Mouse (Mus musculus) liver, embryonic 14.5 days (tissue): ENCODE results near the gene Eef1akmt2. TPM values are rescaled to one million over a fixed set of nuclear protein-coding genes. Genes with fewer than 3 reads are reported as not detected.

Experiments
- ATAC-seq: fragments of 200-750 bp; cut with Nextera tagmentation; 2 replicates; pipeline ENCODE4 v1.8.0; 2017; ENCODE audit warnings: moderate number of reproducible peaks, mild to moderate bottlenecking, moderate library complexity; ENCODE audit not compliant: insufficient read depth
- DNase-seq, 3 experiments: peaks; one replicate each; pipeline ENCODE4 v3.0.0-alpha.2; 2012 to 2013; ENCODE audit warnings: low read depth in 3 of 3, low spot score in 3 of 3
- H3K27ac ChIP-seq: fragments of 300-500 bp; sonication (generic); 2 replicates; pipeline ENCODE4 v1.5.1; 2014; ENCODE audit warnings: moderate library complexity, mild to moderate bottlenecking, control low read depth, inconsistent platforms
- H3K27me3 ChIP-seq: fragments of 300-500 bp; sonication (generic); 2 replicates; pipeline ENCODE4 v1.6.1; 2014; ENCODE audit warnings: mild to moderate bottlenecking, low read length, moderate library complexity; ENCODE audit not compliant: control insufficient read depth, insufficient read depth
- H3K36me3 ChIP-seq: fragments of 300-500 bp; sonication (generic); replicated peaks from 2 replicates; pipeline ENCODE4 v1.6.1; 2014; ENCODE audit warnings: low read depth; ENCODE audit not compliant: control insufficient read depth, insufficient read depth
- H3K4me1 ChIP-seq, 2 experiments: fragments of 200-500 bp in 1 of 2; fragments of 300-500 bp in 1 of 2; sonication (generic) in 1 of 2; replicated peaks; 2 replicates each; pipeline ENCODE4 v1.6.1; 2012 to 2014; ENCODE audit warnings: antibody characterized with exemption in 1 of 2, inconsistent platforms in 1 of 2, low read length in 1 of 2; ENCODE audit not compliant: control insufficient read depth in 2 of 2, insufficient read depth in 2 of 2
- H3K4me2 ChIP-seq: fragments of 300-500 bp; sonication (generic); 2 replicates; pipeline ENCODE4 v1.6.1; 2014; ENCODE audit warnings: low read depth, mild to moderate bottlenecking, control low read depth, moderate library complexity
- H3K4me3 ChIP-seq, 2 experiments: fragments of 200-500 bp in 1 of 2; fragments of 300-500 bp in 1 of 2; sonication (generic) in 1 of 2; 2 replicates each; pipeline ENCODE4 v1.5.1; 2012 to 2014; ENCODE audit warnings: low read depth in 2 of 2, low read length in 2 of 2, mild to moderate bottlenecking in 2 of 2, control low read depth in 1 of 2, inconsistent platforms in 1 of 2, moderate library complexity in 1 of 2; ENCODE audit not compliant: insufficient read depth in 1 of 2
- H3K9ac ChIP-seq: fragments of 300-500 bp; sonication (generic); replicated peaks from 2 replicates; pipeline ENCODE4 v1.6.1; 2014; ENCODE audit warnings: mild to moderate bottlenecking, control low read depth, moderate library complexity
- H3K9me3 ChIP-seq: fragments of 300-500 bp; sonication (generic); 2 replicates; pipeline ENCODE4 v1.6.1; 2016; ENCODE audit warnings: low read length, mixed read lengths; ENCODE audit not compliant: control insufficient read depth
- CTCF ChIP-seq: IDR thresholded peaks from 2 replicates; pipeline ENCODE4 v1.5.1; 2016; ENCODE audit warnings: antibody characterized with exemption, low read depth, control low read depth
- EP300 ChIP-seq: IDR thresholded peaks from 2 replicates; pipeline ENCODE4 v1.6.1; 2016; ENCODE audit warnings: antibody characterized with exemption, low read depth
- WGBS: fragments of 180-500 bp; shearing (Covaris S2); extraction: QIAGEN DNeasy Blood & Tissue Kit; methylation state at CpG from one replicate; pipeline ENCODE4 v1.1.7; 2014; ENCODE audit not compliant: insufficient replicate concordance; 5-methylcytosine and 5-hydroxymethylcytosine counted together
- polyA plus RNA-seq, 2 experiments: library from polyadenylated mRNA; depleted of rRNA in 1 of 2; stranded (reverse) in 1 of 2; unstranded in 1 of 2; fragments of >200 nt; fragmentation: Nextera tagmentation in 1 of 2; extraction: Ambion mirVana in 1 of 2; gene quantifications; 2 replicates each; pipeline versions ENCODE4 v1.2.1 to v1.2.3; 2012 to 2014

Eef1akmt2 gene
- polyA plus RNA-seq, 2 experiments = 13.1 to 19.0 TPM

DNA sequence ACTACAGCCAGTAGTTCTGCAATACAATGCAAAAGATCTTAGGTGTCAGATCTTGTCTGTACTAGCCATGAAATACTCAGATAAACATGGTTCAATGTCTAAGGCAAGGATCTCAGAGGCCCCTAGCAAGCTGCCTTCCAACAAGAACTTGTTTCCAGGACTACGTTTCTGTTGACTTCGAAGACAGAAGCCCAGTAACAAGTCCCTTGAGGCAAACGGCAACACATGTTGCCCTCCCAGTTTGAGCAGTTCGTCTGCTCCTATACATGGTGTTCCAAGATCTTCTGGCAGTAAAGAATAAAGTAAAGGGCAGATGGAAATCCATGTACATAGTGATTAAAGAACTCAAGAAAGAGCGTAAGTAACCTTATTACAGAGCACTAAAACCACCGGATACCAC, 888 bp upstream of the Eef1akmt2 start:
- no peak overlapping the region for H3K4me2 ChIP-seq
- peaks cover 2 to 11% of the 10 kb centered on the region in 2 experiments; a peak in 3 of 4 replicates for H3K4me1 ChIP-seq
- H3K9ac ChIP-seq = no peak overlapping the region
- no peak for DNase-seq
- H3K27me3 ChIP-seq = no peaks in the 10 kb centered on the region
- no peak overlapping the region for H3K27ac ChIP-seq
- peaks cover 3% of the 10 kb centered on the region for H3K36me3 ChIP-seq
- TF ChIP-seq EP300 (no peak), CTCF (no peak)
- no peaks in the 10 kb centered on the region for H3K9me3 ChIP-seq
- 82% methylated on average over 6 of the region's 6 CpGs for whole genome bisulfite sequencing
- H3K4me3 ChIP-seq = no peak overlapping the region
- ATAC-seq = no peak

DNA sequence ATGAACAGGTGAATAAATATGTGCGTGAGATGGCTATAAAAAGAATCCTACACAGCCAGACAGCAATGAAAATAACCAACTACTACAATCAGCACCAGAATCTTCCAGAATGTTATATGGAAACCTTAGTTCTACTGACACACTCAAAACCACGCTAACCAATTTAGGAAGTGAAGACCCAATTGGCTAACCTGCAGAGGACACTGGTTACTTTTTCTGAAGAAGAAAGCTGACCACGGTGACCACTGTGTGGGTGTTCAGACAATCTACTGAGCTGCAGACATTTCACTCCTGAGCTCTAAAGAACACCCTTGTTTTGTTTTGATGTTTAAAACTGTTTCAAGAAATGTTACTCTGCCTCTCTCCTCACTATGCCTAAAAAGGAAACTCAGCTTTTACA, 9.3 kb downstream of the Eef1akmt2 start:
- Histone ChIP-seq H3K9me3 (no peaks in the 10 kb centered on the region), H3K4me3 (no peak overlapping the region), H3K36me3 (no peaks in the 10 kb centered on the region; the same call in 1 of the 2 replicates), H3K4me1 (no peaks in the 10 kb centered on the region), H3K27ac (no peak overlapping the region), H3K27me3 (no peaks in the 10 kb centered on the region), H3K9ac (no peak overlapping the region), H3K4me2 (no peak overlapping the region)
- TF ChIP-seq CTCF (no peak), EP300 (no peak)
- ATAC-seq (no peak), DNase-seq (no peak)
- WGBS = 70% methylated on average over 3 of the region's 3 CpGs

DNA sequence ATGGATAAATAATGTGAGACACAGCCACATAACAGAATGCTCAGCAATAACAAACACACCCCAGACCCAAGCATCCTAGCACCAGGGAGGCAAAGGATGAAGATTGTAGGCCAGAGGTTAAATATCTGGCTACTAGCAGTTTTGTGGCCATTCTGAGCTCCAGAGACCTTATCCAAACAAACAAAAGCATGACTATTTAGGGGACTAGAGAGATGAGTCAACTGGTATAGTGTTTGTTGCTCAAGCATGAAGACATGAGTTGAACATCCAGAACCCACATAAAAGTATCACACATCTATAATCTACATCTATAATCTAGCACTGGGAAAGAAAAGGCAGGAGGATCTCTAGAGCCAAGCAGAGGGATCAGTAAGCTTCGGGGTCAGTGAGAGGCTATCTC, 10.0 kb downstream of the Eef1akmt2 start:
- DNase-seq (no peak), ATAC-seq (no peak)
- H3K27me3 ChIP-seq = no peaks in the 10 kb centered on the region
- 66% methylated on average over 1 of the region's 1 CpGs for WGBS
- no peaks in the 10 kb centered on the region for H3K4me1 ChIP-seq
- no peak overlapping the region for H3K9ac ChIP-seq
- TF ChIP-seq CTCF (no peak), EP300 (no peak)
- no peaks in the 10 kb centered on the region; the same call in 1 of the 2 replicates for H3K36me3 ChIP-seq
- H3K4me2 ChIP-seq = no peak overlapping the region
- H3K4me3 ChIP-seq = no peak overlapping the region
- no peak overlapping the region for H3K27ac ChIP-seq
- no peaks in the 10 kb centered on the region for H3K9me3 ChIP-seq

DNA sequence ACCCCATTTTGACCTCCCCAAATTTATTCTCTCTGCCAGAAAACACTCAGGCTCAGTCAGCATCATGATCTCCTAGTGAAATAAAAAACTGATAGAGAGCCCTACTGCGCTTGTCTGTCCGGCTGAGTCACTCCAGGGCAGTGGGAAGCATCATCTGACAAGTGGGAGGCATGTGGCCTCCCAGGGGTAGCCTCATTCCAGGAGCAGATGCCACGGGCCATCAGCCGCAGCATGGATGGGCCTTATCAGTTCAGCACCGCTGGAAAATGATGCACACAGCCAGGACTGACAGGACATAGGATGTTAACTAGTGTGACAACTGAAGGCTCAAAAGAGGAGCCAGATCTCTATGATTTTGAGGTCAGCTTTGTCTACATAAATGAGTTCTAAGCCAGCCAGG, 11.2 kb downstream of the Eef1akmt2 start:
- Histone ChIP-seq H3K9ac (no peak overlapping the region), H3K9me3 (no peaks in the 10 kb centered on the region), H3K27me3 (no peaks in the 10 kb centered on the region), H3K27ac (no peak overlapping the region), H3K4me1 (no peaks in the 10 kb centered on the region), H3K36me3 (no peaks in the 10 kb centered on the region; the same call in 1 of the 2 replicates), H3K4me3 (no peak overlapping the region), H3K4me2 (no peak overlapping the region)
- TF ChIP-seq EP300 (no peak), CTCF (no peak)
- no peak for DNase-seq
- ATAC-seq = no peak
- WGBS = 56% methylated on average over 5 of the region's 5 CpGs

DNA sequence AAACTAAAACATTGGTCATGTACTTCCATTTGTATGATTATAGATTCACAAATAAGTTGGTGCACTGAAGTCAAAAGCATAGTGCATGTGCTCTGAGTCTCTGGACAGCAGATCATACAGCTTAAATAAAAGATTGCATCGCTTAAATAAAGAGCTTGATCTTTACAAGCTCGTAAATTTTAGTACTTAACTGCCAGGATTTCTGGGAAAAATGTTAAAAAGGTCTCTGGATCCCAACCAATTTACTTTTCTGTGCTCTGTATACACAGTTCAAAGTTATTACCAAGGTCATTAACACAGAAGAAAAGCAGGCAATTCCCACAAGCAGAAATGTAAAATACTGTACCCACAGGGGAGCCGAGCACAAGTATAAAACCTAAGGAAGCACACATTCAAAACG, 21.5 kb downstream of the Eef1akmt2 start:
- no peak overlapping the region for H3K9ac ChIP-seq
- no peak overlapping the region for H3K27ac ChIP-seq
- no peak overlapping the region for H3K4me2 ChIP-seq
- no peak for ATAC-seq
- no peak overlapping the region for H3K4me3 ChIP-seq
- H3K36me3 ChIP-seq = peaks cover 3% of the 10 kb centered on the region; the same call in 1 of the 2 replicates
- no peak for TF ChIP-seq EP300
- H3K4me1 ChIP-seq = no peaks in the 10 kb centered on the region
- no peaks in the 10 kb centered on the region for H3K27me3 ChIP-seq
- no peaks in the 10 kb centered on the region for H3K9me3 ChIP-seq
- 79% methylated on average over 4 of the region's 4 CpGs for WGBS
- DNase-seq = no peak
